Mouse (Mus musculus) lung, postnatal 4 days (tissue): ENCODE data around the gene Hist2h3b.
A peak's percentile ranks its signal among the peaks of the same experiment; 100 is the strongest.

Experiments used
- DNase-seq, 2 experiments: peaks; one replicate each; pipeline ENCODE4 v3.0.0; 2021

The Hist2h3b gene

GRCm38 (mm10) chr3:96300706-96301529 is 32.5 kb downstream of the Hist2h3b start:
- peak; percentile 38 to 44 for DNase-seq

DNA sequence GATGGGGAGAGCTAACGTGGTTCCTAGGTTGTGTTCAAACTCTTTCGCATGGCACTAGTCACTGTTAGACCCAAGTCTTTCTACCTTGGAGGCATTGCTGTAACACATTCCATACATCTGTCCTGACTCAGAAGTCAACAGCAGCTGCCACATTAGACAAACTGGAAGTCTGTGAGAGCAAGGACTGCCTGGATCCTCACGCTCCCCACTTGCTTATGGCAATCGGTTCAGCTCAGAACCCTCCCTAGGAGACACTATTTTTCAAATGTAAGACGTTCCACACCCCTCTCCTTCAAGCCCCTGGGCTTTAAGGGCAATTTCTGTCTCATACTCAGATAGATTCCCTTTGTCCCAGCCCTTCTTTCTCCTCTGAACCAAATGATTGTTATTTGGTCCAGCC is 33.6 kb downstream of the Hist2h3b start:
- DNase-seq, result no peak

GRCm38 (mm10) chr3:96306506-96306905 is 38.1 kb downstream of the Hist2h3b start:
- no peak for DNase-seq

- DNase-seq, result no peak
Measured at GRCm38 (mm10) chr3:96309441-96309840, 41.0 kb downstream of the Hist2h3b start.

GRCm38 (mm10) chr3:96312341-96313098 is 44.1 kb downstream of the Hist2h3b start:
- DNase-seq, result no peak
